Mouse (Mus musculus) neural tube, embryonic 14.5 days (tissue): ENCODE data around the gene Tigd3. TPM values are rescaled to one million over a fixed set of nuclear protein-coding genes. Genes with fewer than 3 reads are reported as not detected.

Experiments used
- ATAC-seq: fragments of 200-750 bp; cut with Nextera tagmentation; 2 replicates; pipeline ENCODE4 v1.8.0; 2017; ENCODE audit warnings: low read depth, mild to moderate bottlenecking, moderate TSS enrichment, moderate library complexity
- H3K27ac ChIP-seq: fragments of 300-500 bp; sonication (generic); 2 replicates; pipeline ENCODE4 v1.5.1; 2014; ENCODE audit warnings: low read depth, mild to moderate bottlenecking, control low read depth, low read length, moderate library complexity, mixed read lengths
- H3K27me3 ChIP-seq: fragments of 300-500 bp; sonication (generic); 2 replicates; pipeline ENCODE4 v1.6.1; 2014; ENCODE audit warnings: low read length; ENCODE audit not compliant: control insufficient read depth, insufficient read depth
- H3K36me3 ChIP-seq: fragments of 300-500 bp; sonication (generic); 2 replicates; pipeline ENCODE4 v1.6.1; 2014; ENCODE audit warnings: low read length, mixed read lengths; ENCODE audit not compliant: control insufficient read depth, insufficient read depth
- H3K4me1 ChIP-seq: fragments of 300-500 bp; sonication (generic); 2 replicates; pipeline ENCODE4 v1.6.1; 2014; ENCODE audit warnings: low read length; ENCODE audit not compliant: control insufficient read depth, insufficient read depth
- H3K4me2 ChIP-seq: fragments of 300-500 bp; sonication (generic); 2 replicates; pipeline ENCODE4 v1.6.1; 2014; ENCODE audit warnings: mild to moderate bottlenecking, low read depth, low read length, control low read depth
- H3K4me3 ChIP-seq: fragments of 300-500 bp; sonication (generic); 2 replicates; pipeline ENCODE4 v1.5.1; 2014; ENCODE audit warnings: low read depth, low read length, control low read depth, mixed read lengths
- H3K9ac ChIP-seq: fragments of 300-500 bp; sonication (generic); replicated peaks from 2 replicates; pipeline ENCODE4 v1.6.1; 2014; ENCODE audit warnings: low read depth, mild to moderate bottlenecking, control low read depth, low read length, mixed read lengths
- H3K9me3 ChIP-seq: fragments of 300-500 bp; sonication (generic); 2 replicates; pipeline ENCODE4 v1.6.1; 2016; ENCODE audit warnings: low read length; ENCODE audit not compliant: control insufficient read depth
- WGBS: fragments of 180-500 bp; shearing (Covaris S2); extraction: QIAGEN DNeasy Blood & Tissue Kit; methylation state at CpG from one replicate; pipeline ENCODE4 v1.1.7; 2014; 5-methylcytosine and 5-hydroxymethylcytosine counted together
- polyA plus RNA-seq: library from polyadenylated mRNA; unstranded; fragments of >200 nt; fragmentation: Nextera tagmentation; extraction: Ambion mirVana; gene quantifications from 2 replicates; pipeline ENCODE4 v1.2.1, GENCODE M21; 2014

The Tigd3 gene
- polyA plus RNA-seq, 1 experiment from 2014 or later, result 12.8 TPM

DNA sequence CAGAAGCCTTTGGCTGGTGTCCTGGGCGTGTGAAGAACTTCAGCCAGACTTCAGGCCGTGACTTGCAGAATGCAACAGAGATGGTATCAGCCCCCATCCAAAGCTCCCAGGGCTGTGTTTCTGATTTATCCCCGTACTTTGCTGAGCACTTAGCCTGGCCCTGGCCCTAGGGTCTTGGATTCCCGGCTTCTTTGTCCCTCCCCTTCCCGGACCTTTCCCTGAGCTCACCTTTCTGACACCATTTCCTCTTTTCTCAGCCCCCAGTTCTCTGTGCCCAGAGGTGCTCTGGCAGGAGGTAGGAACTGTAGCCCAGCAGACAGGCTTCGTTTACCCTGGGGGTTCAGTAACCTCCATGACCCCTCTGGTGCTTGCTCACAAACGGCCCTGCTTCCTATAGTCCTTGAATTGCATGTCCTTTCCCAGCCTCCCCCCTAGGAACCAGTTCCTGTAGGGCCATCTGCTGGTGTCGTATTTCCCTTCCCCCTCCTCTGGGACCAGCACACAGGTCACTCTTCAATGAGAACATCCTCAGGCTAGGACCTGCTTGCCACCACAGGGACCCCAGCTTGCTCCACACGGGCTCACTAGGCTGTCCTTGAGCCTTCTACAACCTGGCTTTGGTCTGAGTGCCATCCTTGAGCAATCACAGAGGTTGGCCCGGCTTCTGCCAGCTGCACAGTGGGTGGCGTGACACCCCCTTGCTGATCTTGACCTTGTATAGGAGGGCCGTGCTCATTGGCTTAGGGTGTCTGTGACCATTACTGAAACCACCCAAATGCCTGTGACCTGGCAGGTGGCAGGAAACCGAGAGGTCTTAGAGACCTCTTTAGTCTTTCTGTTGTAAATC is 44.9 kb downstream of the Tigd3 start:
- Histone ChIP-seq H3K4me3 (no peak overlapping the region), H3K4me1 (peaks cover 35% of the 10 kb centered on the region), H3K27me3 (no peaks in the 10 kb centered on the region), H3K36me3 (peaks cover 9% of the 10 kb centered on the region), H3K9ac (peak overlapping the region; percentile 16; the same call in 1 of the 2 replicates), H3K4me2 (peak overlapping the region; percentile 27), H3K9me3 (no peaks in the 10 kb centered on the region), H3K27ac (peak overlapping the region; percentile 98)
- 35% methylated on average over 13 of the region's 13 CpGs for WGBS
- no peak for ATAC-seq

DNA sequence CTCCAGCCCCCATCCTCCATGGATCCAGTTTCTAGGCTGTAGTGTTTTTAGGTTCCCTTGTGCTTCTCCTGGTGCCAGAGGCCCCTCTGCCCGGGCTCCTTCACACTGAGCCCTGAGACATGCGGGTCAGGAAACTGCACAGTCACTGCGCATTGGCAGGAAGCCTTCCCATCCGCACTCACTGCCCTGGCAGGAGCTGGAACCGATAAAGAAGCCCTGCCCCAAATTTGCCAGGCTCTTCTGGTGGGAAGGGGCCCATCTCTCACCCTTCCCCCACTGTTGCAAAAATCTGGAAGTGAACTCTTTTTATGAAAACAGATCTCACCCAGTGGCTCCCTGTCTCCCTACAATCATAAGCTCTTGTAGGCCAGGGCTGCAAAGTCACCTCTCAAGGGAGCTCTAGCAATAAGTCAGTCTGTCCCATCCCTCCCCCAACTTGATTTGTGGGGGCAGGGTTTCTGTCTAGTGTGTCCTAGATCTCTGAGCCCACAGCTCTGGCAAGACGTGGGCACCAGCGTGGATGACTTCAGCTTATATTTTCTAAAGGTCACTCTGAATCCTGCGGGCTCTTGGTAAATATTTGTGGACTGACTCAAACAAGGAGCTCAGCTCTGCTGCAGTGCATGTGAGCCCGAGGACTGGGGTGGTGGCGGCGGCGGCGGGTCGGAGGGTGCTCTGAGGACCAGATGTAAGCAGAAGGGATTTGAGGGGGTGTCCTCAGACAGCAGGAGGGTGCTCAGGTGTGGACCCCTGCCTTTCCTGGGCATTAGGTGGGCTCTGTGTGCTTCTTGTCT is 45.7 kb downstream of the Tigd3 start:
- ATAC-seq, result no peak
- Histone ChIP-seq H3K4me1 (peaks cover 37% of the 10 kb centered on the region), H3K36me3 (peaks cover 9% of the 10 kb centered on the region), H3K27ac (peak overlapping the region; percentile 98), H3K9me3 (no peaks in the 10 kb centered on the region), H3K9ac (peak overlapping the region; percentile 16; the same call in 1 of the 2 replicates), H3K27me3 (no peaks in the 10 kb centered on the region), H3K4me3 (no peak overlapping the region), H3K4me2 (peak overlapping the region; percentile 27)
- 55% methylated on average over 14 of the region's 14 CpGs for WGBS

DNA sequence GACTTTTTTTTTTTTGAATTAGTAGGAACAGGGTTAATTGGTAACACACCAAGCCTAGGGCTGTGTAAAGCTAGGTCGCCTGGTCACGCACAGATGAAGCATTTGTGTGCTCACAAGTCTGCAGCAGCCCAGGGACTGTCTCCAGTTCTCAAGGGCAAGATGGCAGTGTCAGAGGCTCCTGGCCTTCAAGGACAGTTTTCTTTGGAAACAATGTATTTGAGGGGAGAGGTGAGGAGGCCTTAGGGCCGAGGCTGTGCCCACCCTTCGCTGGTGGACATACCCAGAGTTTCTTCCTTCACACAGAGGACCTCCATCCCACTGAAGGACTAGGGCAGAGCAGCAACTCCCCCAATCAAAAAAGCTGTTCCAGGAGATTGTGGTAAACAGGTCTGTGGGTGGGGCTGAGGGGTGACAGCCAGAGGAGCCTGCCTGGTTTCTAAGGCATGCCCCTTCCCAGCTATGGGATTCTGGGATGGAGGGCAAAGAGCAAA is 46.6 kb downstream of the Tigd3 start:
- WGBS, result 37% methylated on average over 4 of the region's 4 CpGs
- H3K9ac ChIP-seq, result peak overlapping the region; percentile 33
- H3K27me3 ChIP-seq, result no peaks in the 10 kb centered on the region
- H3K4me2 ChIP-seq, result peak overlapping the region; percentile 72
- H3K4me1 ChIP-seq, result peaks cover 40% of the 10 kb centered on the region
- ATAC-seq, result no peak
- peak overlapping the region; percentile 26; the same call in 1 of the 2 replicates for H3K4me3 ChIP-seq
- H3K9me3 ChIP-seq, result no peaks in the 10 kb centered on the region
- peaks cover 8% of the 10 kb centered on the region for H3K36me3 ChIP-seq
- H3K27ac ChIP-seq, result peak overlapping the region; percentile 98

DNA sequence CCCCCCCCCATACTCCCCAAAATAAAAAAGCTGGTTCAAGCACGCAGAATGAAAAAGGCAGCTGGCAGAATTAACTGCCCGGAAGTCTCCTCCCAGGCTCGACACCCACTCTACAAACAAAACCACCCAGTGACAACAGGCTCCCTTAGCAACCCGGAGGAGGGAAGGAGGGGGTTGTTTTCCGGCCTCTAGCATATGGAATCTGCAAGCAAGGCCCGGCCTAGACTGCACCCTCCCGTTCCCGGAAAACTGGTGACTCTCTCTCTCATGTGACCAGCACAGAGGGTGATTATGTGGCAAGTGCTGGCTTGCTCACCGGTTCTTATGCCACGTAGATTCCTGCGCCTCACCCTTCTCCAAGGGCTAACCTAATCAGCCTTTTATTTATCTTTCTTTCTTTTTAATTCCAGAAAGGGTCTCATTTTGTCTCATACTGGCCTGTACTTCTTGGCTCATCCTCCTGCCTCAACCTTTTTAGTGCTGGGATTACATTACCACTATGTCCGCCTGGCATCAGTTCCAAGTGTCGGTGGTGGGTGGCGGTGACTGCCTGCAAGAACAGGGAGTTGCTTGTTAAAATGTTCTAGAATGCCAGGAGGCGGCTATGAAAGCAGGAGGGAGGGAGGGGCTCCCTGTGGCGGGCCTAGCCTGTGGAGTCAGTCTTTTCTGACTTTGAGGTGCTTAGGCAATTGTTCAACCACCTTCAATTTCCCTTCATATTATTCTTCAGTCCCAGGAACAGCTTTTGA is 47.2 kb downstream of the Tigd3 start:
- H3K4me2 ChIP-seq, result peak overlapping the region; percentile 72
- ATAC-seq, result peak; percentile 79
- H3K27ac ChIP-seq, result peak overlapping the region; percentile 98
- 3% methylated on average over 16 of the region's 16 CpGs for WGBS
- peaks cover 40% of the 10 kb centered on the region for H3K4me1 ChIP-seq
- peak overlapping the region; percentile 26; the same call in 1 of the 2 replicates for H3K4me3 ChIP-seq
- H3K9me3 ChIP-seq, result no peaks in the 10 kb centered on the region
- H3K27me3 ChIP-seq, result no peaks in the 10 kb centered on the region
- H3K36me3 ChIP-seq, result peaks cover 2% of the 10 kb centered on the region; the same call in 1 of the 2 replicates
- peak overlapping the region; percentile 55 for H3K9ac ChIP-seq

DNA sequence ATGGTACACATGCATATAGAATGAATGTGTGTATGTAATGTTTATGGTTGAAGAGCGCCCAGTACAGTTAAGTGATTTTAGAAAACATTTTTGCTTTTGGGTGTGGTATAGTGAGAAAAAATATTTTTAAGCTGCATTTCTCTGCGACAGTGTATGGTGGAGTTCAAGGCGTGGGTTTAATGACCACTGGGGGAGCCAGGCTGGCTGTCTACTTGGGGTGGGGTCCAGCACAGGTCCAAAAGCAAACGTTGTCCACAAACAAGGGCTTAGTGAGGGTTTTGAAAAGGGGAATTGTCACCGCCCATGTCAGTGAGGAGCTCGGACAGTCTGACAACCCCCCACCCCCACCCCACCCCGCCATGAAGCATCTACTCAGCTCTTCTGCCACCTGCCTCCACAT is 47.8 kb downstream of the Tigd3 start:
- H3K27ac ChIP-seq, result peak overlapping the region; percentile 98
- under 1% methylated on average over 7 of the region's 7 CpGs for WGBS
- H3K36me3 ChIP-seq, result no peaks in the 10 kb centered on the region
- H3K27me3 ChIP-seq, result no peaks in the 10 kb centered on the region
- peak overlapping the region; percentile 72 for H3K4me2 ChIP-seq
- H3K4me1 ChIP-seq, result peaks cover 40% of the 10 kb centered on the region
- H3K9me3 ChIP-seq, result no peaks in the 10 kb centered on the region
- H3K9ac ChIP-seq, result peak overlapping the region; percentile 55
- peak; percentile 48 for ATAC-seq
- H3K4me3 ChIP-seq, result peak overlapping the region; percentile 26; the same call in 1 of the 2 replicates

DNA sequence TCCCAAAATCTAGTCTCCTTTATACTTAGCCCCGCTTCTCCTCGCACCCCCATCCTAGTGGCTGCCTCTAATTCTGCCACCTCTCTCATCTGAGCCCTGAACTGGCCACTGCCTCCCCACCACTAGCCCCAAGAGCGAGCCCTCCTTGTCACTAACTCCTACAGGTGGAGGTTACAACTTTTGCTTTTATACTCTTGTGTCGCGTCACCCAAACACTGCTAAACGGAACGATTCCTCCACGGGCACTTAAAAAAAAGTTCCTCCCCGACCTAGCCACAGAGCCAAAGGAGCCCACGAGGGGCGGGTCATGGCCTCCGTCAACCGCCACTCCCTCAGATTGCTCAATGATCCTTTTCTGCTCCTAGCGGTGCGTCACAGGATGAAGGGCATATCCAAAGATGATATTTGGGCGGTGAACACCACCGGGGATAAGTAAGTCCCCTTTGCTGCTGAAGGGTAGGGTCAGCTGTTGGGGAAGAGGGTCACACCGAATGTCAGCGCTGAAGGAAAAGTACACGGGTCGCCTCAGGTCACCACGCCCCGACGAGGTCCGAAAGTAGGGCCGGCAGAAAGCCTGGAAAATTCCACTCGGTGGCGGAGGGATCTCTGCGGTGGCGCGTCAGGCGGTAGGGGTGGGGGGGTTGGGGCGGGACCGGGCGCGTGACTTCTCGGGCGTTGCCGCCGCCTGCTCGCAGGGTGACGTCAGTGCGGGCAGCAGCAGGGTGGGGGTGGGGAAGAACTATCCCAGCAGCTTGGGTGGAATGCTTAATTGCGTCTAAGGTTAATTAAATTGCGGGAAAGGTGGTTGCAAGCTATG is 48.4 kb downstream of the Tigd3 start:
- H3K4me3 ChIP-seq, result peak overlapping the region; percentile 26
- 8% methylated on average over 45 of the region's 45 CpGs for WGBS
- peak overlapping the region; percentile 55 for H3K9ac ChIP-seq
- no peaks in the 10 kb centered on the region for H3K36me3 ChIP-seq
- H3K9me3 ChIP-seq, result no peaks in the 10 kb centered on the region
- peak; percentile 53 for ATAC-seq
- peaks cover 40% of the 10 kb centered on the region for H3K4me1 ChIP-seq
- no peaks in the 10 kb centered on the region for H3K27me3 ChIP-seq
- H3K4me2 ChIP-seq, result peak overlapping the region; percentile 72
- H3K27ac ChIP-seq, result peak overlapping the region; percentile 98

DNA sequence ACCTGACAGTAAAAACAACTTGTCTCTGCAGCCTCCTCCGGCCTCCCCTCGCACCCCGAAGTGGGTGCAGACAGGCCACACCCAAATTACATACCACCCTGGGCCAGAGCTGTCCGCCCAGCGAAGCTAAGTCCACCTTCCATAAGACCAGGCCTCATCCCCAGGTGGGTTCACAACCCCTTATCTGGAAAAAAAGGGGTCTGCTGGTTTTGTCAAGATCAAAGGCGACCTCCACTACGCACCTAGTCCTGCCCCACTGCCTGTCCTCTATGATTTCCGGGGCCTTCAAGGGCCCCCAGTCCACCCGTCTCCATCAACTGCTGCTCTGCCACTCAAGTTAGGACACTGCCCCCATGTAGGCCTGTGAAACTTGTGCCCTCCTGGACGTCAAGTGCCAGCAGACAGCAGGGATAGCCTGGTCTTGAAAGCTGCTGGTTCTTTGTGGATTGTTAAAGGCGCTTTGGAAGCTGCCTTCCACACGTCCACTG is 49.1 kb downstream of the Tigd3 start:
- ATAC-seq, result no peak
- Histone ChIP-seq H3K9me3 (no peaks in the 10 kb centered on the region), H3K36me3 (no peaks in the 10 kb centered on the region), H3K9ac (peak overlapping the region; percentile 43; the same call in 1 of the 2 replicates), H3K4me1 (peaks cover 40% of the 10 kb centered on the region), H3K27me3 (no peaks in the 10 kb centered on the region), H3K4me3 (no peak overlapping the region; the same call in 1 of the 2 replicates), H3K27ac (peak overlapping the region; percentile 98), H3K4me2 (peak overlapping the region; percentile 72)
- 81% methylated on average over 12 of the region's 12 CpGs for WGBS
